In genomic region chr7:143951172-143951571, GRCm38 (mm10) we compare ENCODE assay signal across 9 mouse cellular contexts. TPM values are rescaled to one million over a fixed set of nuclear protein-coding genes. Genes with fewer than 3 reads are reported as not detected.
A peak's percentile ranks its signal among the peaks of the same experiment; 100 is the strongest.
DNase-seq lines count a peak whose midpoint lies in the region; ATAC-seq and TF ChIP-seq lines count a peak whose summit lies in the region.
"Had no signal": no experiment of that assay in that cellular context is flagged by ENCODE, and none has a peak within 500 bp of the region (broad histone marks: within the 10 kb centered on the region; RNA-seq: fewer than 3 reads in every experiment).

No protein-coding gene starts in this region.

- no peak overlapping the region for H3K4me2 ChIP-seq in intestine, embryonic 16.5 days (ENCODE audit: low read depth, low read length)
- H3K4me2 ChIP-seq in intestine, embryonic 15.5 days (replicated peaks), result no peak overlapping the region
- H3K4me2 ChIP-seq in intestine, postnatal 0 days (replicated peaks; ENCODE audit: low read depth), result no peak overlapping the region
- no peak overlapping the region for H3K4me2 ChIP-seq in lung, embryonic 16.5 days (ENCODE audit: low read depth, low read length)
- H3K4me2 ChIP-seq: limb, embryonic 15.5 days had no signal

- in situ Hi-C loops in Patski (cut with MboI; ENCODE audit: low pct_unique_long_range_greater_than_20kb), result no loop called here

- intact Hi-C loops in heart, postnatal 10 days (cut with DNase I), result no loop called here

- no peaks in the 10 kb centered on the region for H3K27me3 ChIP-seq in intestine, embryonic 16.5 days (replicated peaks; ENCODE audit: control insufficient read depth, insufficient read depth, low read length)
- H3K27me3 ChIP-seq in intestine, embryonic 15.5 days (replicated peaks), result no peaks in the 10 kb centered on the region
- H3K27me3 ChIP-seq in Patski, result no peaks in the 10 kb centered on the region
- no peaks in the 10 kb centered on the region for H3K27me3 ChIP-seq in intestine, postnatal 0 days (replicated peaks; ENCODE audit: control insufficient read depth, insufficient read depth, low read length)
- no peaks in the 10 kb centered on the region for H3K27me3 ChIP-seq in lung, embryonic 16.5 days (ENCODE audit: control insufficient read depth, insufficient read depth, low read depth, low read length)
- H3K27me3 ChIP-seq: limb, embryonic 15.5 days had no signal

- no peaks in the 10 kb centered on the region for H3K36me3 ChIP-seq in intestine, embryonic 16.5 days (ENCODE audit: control insufficient read depth, insufficient read depth, low read length)
- H3K36me3 ChIP-seq in intestine, embryonic 15.5 days, result no peaks in the 10 kb centered on the region
- no peaks in the 10 kb centered on the region for H3K36me3 ChIP-seq in intestine, postnatal 0 days (ENCODE audit: control insufficient read depth, insufficient read depth)
- no peaks in the 10 kb centered on the region for H3K36me3 ChIP-seq in lung, embryonic 16.5 days (ENCODE audit: control insufficient read depth, insufficient read depth, low read length)
- H3K36me3 ChIP-seq: limb, embryonic 15.5 days had no signal

- DNase-seq in Patski (ENCODE audit: low read depth, low spot score), result no peak
- DNase-seq in spleen, adult 12 weeks (ENCODE audit: low spot score), result no peak
- DNase-seq in heart, postnatal 10 days, result no peak

- ATAC-seq in intestine, embryonic 16.5 days, result peak; percentile 67; the same call in 1 of the 2 replicates
- ATAC-seq in intestine, embryonic 15.5 days, result no peak
- peak; percentile 38 for ATAC-seq in Patski
- ATAC-seq in intestine, postnatal 0 days, result no peak
- peak; percentile 51; the same call in 1 of the 2 replicates for ATAC-seq in lung, embryonic 16.5 days (ENCODE audit: low read depth)
- no peak for ATAC-seq in cerebellum, adult (ENCODE audit: insufficient number of reproducible peaks, low FRiP score, low TSS enrichment)

- no peaks in the 10 kb centered on the region for H3K4me1 ChIP-seq in intestine, embryonic 16.5 days (ENCODE audit: control insufficient read depth, insufficient read depth, low read length)
- no peaks in the 10 kb centered on the region for H3K4me1 ChIP-seq in intestine, embryonic 15.5 days (replicated peaks)
- no peaks in the 10 kb centered on the region for H3K4me1 ChIP-seq in intestine, postnatal 0 days (replicated peaks; ENCODE audit: control insufficient read depth, insufficient read depth, low read length)
- H3K4me1 ChIP-seq in lung, embryonic 16.5 days (replicated peaks; ENCODE audit: control insufficient read depth, insufficient read depth, low read length), result no peaks in the 10 kb centered on the region
- H3K4me1 ChIP-seq: limb, embryonic 15.5 days had no signal

- H3K27ac ChIP-seq in intestine, embryonic 16.5 days (ENCODE audit: low read length), result no peak overlapping the region
- H3K27ac ChIP-seq in intestine, embryonic 15.5 days, result no peak overlapping the region
- no peak overlapping the region for H3K27ac ChIP-seq in intestine, postnatal 0 days (ENCODE audit: low read depth, low read length)
- no peak overlapping the region for H3K27ac ChIP-seq in lung, embryonic 16.5 days (ENCODE audit: low read length)
- H3K27ac ChIP-seq: limb, embryonic 15.5 days had no signal

- no peak overlapping the region for H3K4me3 ChIP-seq in intestine, embryonic 16.5 days (ENCODE audit: low read length)
- H3K4me3 ChIP-seq in intestine, embryonic 15.5 days (replicated peaks), result no peak overlapping the region
- H3K4me3 ChIP-seq in intestine, postnatal 0 days (ENCODE audit: low read depth, low read length), result no peak overlapping the region
- H3K4me3 ChIP-seq in lung, embryonic 16.5 days (ENCODE audit: low read length), result no peak overlapping the region
- H3K4me3 ChIP-seq: limb, embryonic 15.5 days had no signal

- POLR2A ChIA-PET in Patski (lab: Charles Lee), result no interaction called here

- no peak overlapping the region for H3K9ac ChIP-seq in intestine, embryonic 16.5 days (ENCODE audit: low read depth, low read length)
- H3K9ac ChIP-seq in intestine, embryonic 15.5 days, result no peak overlapping the region
- H3K9ac ChIP-seq in intestine, postnatal 0 days (ENCODE audit: low read depth, low read length), result no peak overlapping the region
- H3K9ac ChIP-seq in lung, embryonic 16.5 days (ENCODE audit: low read length), result no peak overlapping the region
- H3K9ac ChIP-seq: limb, embryonic 15.5 days had no signal

- CTCF ChIA-PET in Patski (lab: Charles Lee), result interaction anchor here (0.9 to 1.3 kb wide), 6 partner anchors 23 to 128 kb away, joined by 3 to 5 read pairs (median 3); no protein-coding TSS in a partner anchor

- 26% methylated on average over 2 of the region's 2 CpGs for WGBS in intestine, embryonic 16.5 days
- 48% methylated on average over 2 of the region's 2 CpGs for WGBS in intestine, embryonic 15.5 days
- 35% methylated on average over 2 of the region's 2 CpGs for WGBS in intestine, postnatal 0 days
- 27% methylated on average over 2 of the region's 2 CpGs for WGBS in lung, embryonic 16.5 days

- no peaks in the 10 kb centered on the region for H3K9me3 ChIP-seq in intestine, embryonic 16.5 days (ENCODE audit: control insufficient read depth, low read length)
- no peaks in the 10 kb centered on the region for H3K9me3 ChIP-seq in intestine, embryonic 15.5 days
- no peaks in the 10 kb centered on the region for H3K9me3 ChIP-seq in intestine, postnatal 0 days (ENCODE audit: control insufficient read depth)
- no peaks in the 10 kb centered on the region for H3K9me3 ChIP-seq in lung, embryonic 16.5 days (ENCODE audit: control insufficient read depth, low read length)
- H3K9me3 ChIP-seq: limb, embryonic 15.5 days had no signal

- TF ChIP-seq CTCF in Patski (IDR thresholded peaks at IDR 0.05), result peak; percentile 71
- TF ChIP-seq CTCF in intestine, postnatal 0 days (IDR thresholded peaks at IDR 0.05; ENCODE audit: low read depth), result peak; percentile 85

RNA-seq across cellular contexts. Expression of gene Shank2, which starts 50.6 kb away (rescaled TPM):
- polyA plus RNA-seq in intestine, embryonic 16.5 days (2015; fragmentation: Nextera tagmentation; extraction: Ambion mirVana), result 1.0 and 1.2 TPM in 2 replicates
- 0.99 and 1.1 TPM in 2 replicates for polyA plus RNA-seq in intestine, embryonic 15.5 days (2015; fragmentation: Nextera tagmentation; extraction: Ambion mirVana)
- polyA plus RNA-seq in Patski (2021), result 7.4 TPM
- 0.68 and 0.74 TPM in 2 replicates for polyA plus RNA-seq in intestine, postnatal 0 days (2015; fragmentation: Nextera tagmentation; extraction: Ambion mirVana)
- polyA plus RNA-seq in lung, embryonic 16.5 days (2015; fragmentation: Nextera tagmentation; extraction: Ambion mirVana), result 1.6 and 1.8 TPM in 2 replicates
- under 1 TPM; 0.69 to 0.93 TPM for total RNA-seq in heart, postnatal 10 days (2021)

Comparison
In these comparisons a context has a peak if more than half of its experiments do, and no peak if none do; other contexts are left out.
1. ATAC-seq: peak in intestine, embryonic 16.5 days (single experiment), Patski (single experiment) and lung, embryonic 16.5 days (single experiment); none in intestine, embryonic 15.5 days (single experiment), intestine, postnatal 0 days (single experiment) and cerebellum, adult (single experiment).